In genomic region chr1:82316111-82316745, GRCm38 (mm10) we compare ENCODE assay signal across 8 mouse cellular contexts. TPM values are rescaled to one million over a fixed set of nuclear protein-coding genes. Genes with fewer than 3 reads are reported as not detected.
DNase-seq lines count a peak whose midpoint lies in the region; ATAC-seq and TF ChIP-seq lines count a peak whose summit lies in the region.

TSS of gene Rhbdd1 (plus strand) at chr1:82316452.

- no peaks in the 10 kb centered on the region for H3K27me3 ChIP-seq in CH12.LX (replicated peaks)
- H3K27me3 ChIP-seq in forebrain, embryonic 11.5 days (ENCODE audit: control insufficient read depth, insufficient read depth, low read length): no peaks in the 10 kb centered on the region
- no peaks in the 10 kb centered on the region for H3K27me3 ChIP-seq in heart, embryonic 16.5 days (ENCODE audit: control insufficient read depth, insufficient read depth, low read length)
- H3K27me3 ChIP-seq in liver, embryonic 15.5 days: peaks cover 24% of the 10 kb centered on the region
- no peaks in the 10 kb centered on the region for H3K27me3 ChIP-seq in neural tube, embryonic 12.5 days (replicated peaks)

- H3K27ac ChIP-seq in CH12.LX (ENCODE audit: insufficient read depth, low read depth): peak within 1 kb of the TSS; percentile 80
- peak within 1 kb of the TSS; percentile 90 for H3K27ac ChIP-seq in forebrain, embryonic 11.5 days (ENCODE audit: low read depth, low read length)
- peak within 1 kb of the TSS; percentile 91 for H3K27ac ChIP-seq in heart, embryonic 16.5 days (ENCODE audit: low read length)
- peak within 1 kb of the TSS; percentile 89 for H3K27ac ChIP-seq in liver, embryonic 15.5 days (replicated peaks)
- peak within 1 kb of the TSS; percentile 83 for H3K27ac ChIP-seq in neural tube, embryonic 12.5 days

- H3K79me2 ChIP-seq in CH12.LX (replicated peaks; ENCODE audit: control insufficient read depth, extremely low read depth, insufficient read depth, poor library complexity, severe bottlenecking): peaks cover 32% of the 10 kb centered on the region

- DNase-seq in CH12.LX (ENCODE audit: extremely low read depth): peak; percentile 98
- peak; percentile 93 for DNase-seq in c-Kit-positive CD71-positive TER-119-negative erythroid progenitor cells, embryonic 14.5 days (ENCODE audit: low read depth)
- DNase-seq in forebrain, embryonic 11.5 days (ENCODE audit: low spot score): peak; percentile 98
- peak; percentile 97 to 99 for DNase-seq in kidney, postnatal 36 days
- peak; percentile 98 for DNase-seq in telencephalon, adult 2 months (ENCODE audit: low read depth, low spot score)

- peak; percentile 96 for ATAC-seq in forebrain, embryonic 11.5 days (replicated peaks; ENCODE audit: low FRiP score)
- ATAC-seq in heart, embryonic 16.5 days (replicated peaks; ENCODE audit: extremely low read depth, insufficient read depth, low FRiP score): peak; percentile 98
- ATAC-seq in liver, embryonic 15.5 days (ENCODE audit: insufficient read depth): peak; percentile 99
- ATAC-seq in neural tube, embryonic 12.5 days (ENCODE audit: low FRiP score, low read depth): peak; percentile 95

- H3K4me2 ChIP-seq in CH12.LX (ENCODE audit: insufficient read depth, low read depth, poor library complexity, severe bottlenecking): peak within 1 kb of the TSS; percentile 92
- peak within 1 kb of the TSS; percentile 75 for H3K4me2 ChIP-seq in forebrain, embryonic 11.5 days (ENCODE audit: low read depth, low read length, severe bottlenecking)
- H3K4me2 ChIP-seq in heart, embryonic 16.5 days (ENCODE audit: low read depth, low read length): peak within 1 kb of the TSS; percentile 80
- peak within 1 kb of the TSS; percentile 85 for H3K4me2 ChIP-seq in liver, embryonic 15.5 days
- H3K4me2 ChIP-seq in neural tube, embryonic 12.5 days (replicated peaks): peak within 1 kb of the TSS; percentile 72

- H3K9me3 ChIP-seq in CH12.LX (replicated peaks; ENCODE audit: low read length): no peaks in the 10 kb centered on the region
- H3K9me3 ChIP-seq in forebrain, embryonic 11.5 days (ENCODE audit: control insufficient read depth, low read length): no peaks in the 10 kb centered on the region
- no peaks in the 10 kb centered on the region for H3K9me3 ChIP-seq in heart, embryonic 16.5 days (replicated peaks; ENCODE audit: control insufficient read depth, low read length)
- H3K9me3 ChIP-seq in liver, embryonic 15.5 days (replicated peaks): no peaks in the 10 kb centered on the region
- H3K9me3 ChIP-seq in neural tube, embryonic 12.5 days: no peaks in the 10 kb centered on the region

- 4% methylated on average over 47 of the region's 47 CpGs for WGBS in forebrain, embryonic 11.5 days
- WGBS in heart, embryonic 16.5 days: 5% methylated on average over 47 of the region's 47 CpGs
- WGBS in liver, embryonic 15.5 days (ENCODE audit: insufficient replicate concordance): 6% methylated on average over 47 of the region's 47 CpGs
- WGBS in neural tube, embryonic 12.5 days: 4% methylated on average over 47 of the region's 47 CpGs

- no peak for TF ChIP-seq EP300 in CH12.LX (IDR thresholded peaks at IDR 0.05; ENCODE audit: low read length)

- no peak for TF ChIP-seq CTCF in CH12.LX (conservative IDR thresholded peaks at IDR 0.05 in 1 of 2, IDR thresholded peaks at IDR 0.05 in 1 of 2; ENCODE audit: low read depth in 2 of 2, low read length in 2 of 2)

- dilution Hi-C loops in CH12.LX (cut with MboI; ENCODE audit: extremely low pct_ligation_motif_present, extremely low pct_unique_long_range_greater_than_20kb, low sequenced_read_pairs): no loop called here

- H3K9ac ChIP-seq in CH12.LX (ENCODE audit: insufficient read depth, low read depth): peak within 1 kb of the TSS; percentile 95
- H3K9ac ChIP-seq in forebrain, embryonic 11.5 days (ENCODE audit: low read length): peak within 1 kb of the TSS; percentile 86
- H3K9ac ChIP-seq in heart, embryonic 16.5 days (ENCODE audit: low read length): peak within 1 kb of the TSS; percentile 91
- H3K9ac ChIP-seq in liver, embryonic 15.5 days: peak within 1 kb of the TSS; percentile 91
- peak within 1 kb of the TSS; percentile 84 for H3K9ac ChIP-seq in neural tube, embryonic 12.5 days

- in situ Hi-C loops in CH12.LX (cut with MboI; ENCODE audit: low pct_ligation_motif_present, low pct_unique_long_range_greater_than_20kb, low sequenced_read_pairs): no loop called here

- no peak for TF ChIP-seq RAD21 in CH12.LX (IDR thresholded peaks at IDR 0.05; ENCODE audit: low read depth, low read length)

- peaks cover 0 to 30% of the 10 kb centered on the region in 2 experiments; a peak in 3 of 4 replicates for H3K4me1 ChIP-seq in CH12.LX (ENCODE audit: control insufficient read depth in 1 of 2, insufficient read depth in 2 of 2)
- H3K4me1 ChIP-seq in forebrain, embryonic 11.5 days (replicated peaks; ENCODE audit: control insufficient read depth, insufficient read depth, low read length): peaks cover 14% of the 10 kb centered on the region; the same call in 1 of the 2 replicates
- H3K4me1 ChIP-seq in heart, embryonic 16.5 days (ENCODE audit: control insufficient read depth, insufficient read depth, low read length): peaks cover 6% of the 10 kb centered on the region
- H3K4me1 ChIP-seq in liver, embryonic 15.5 days (replicated peaks): peaks cover 18% of the 10 kb centered on the region
- peaks cover 16% of the 10 kb centered on the region for H3K4me1 ChIP-seq in neural tube, embryonic 12.5 days

- peak within 1 kb of the TSS; percentile 73 to 90 (median 83) for H3K4me3 ChIP-seq in CH12.LX (replicated peaks in 1 of 3; ENCODE audit: low read depth in 2 of 3, low read length in 2 of 3, poor library complexity in 1 of 3)
- H3K4me3 ChIP-seq in forebrain, embryonic 11.5 days (ENCODE audit: low read depth, low read length): peak within 1 kb of the TSS; percentile 68
- peak within 1 kb of the TSS; percentile 82 for H3K4me3 ChIP-seq in heart, embryonic 16.5 days (ENCODE audit: low read length)
- peak within 1 kb of the TSS; percentile 93 for H3K4me3 ChIP-seq in liver, embryonic 15.5 days (replicated peaks)
- H3K4me3 ChIP-seq in neural tube, embryonic 12.5 days: peak within 1 kb of the TSS; percentile 63

- peaks cover 6 to 10% of the 10 kb centered on the region in 2 experiments for H3K36me3 ChIP-seq in CH12.LX (replicated peaks in 1 of 2; ENCODE audit: control insufficient read depth in 1 of 2, insufficient read depth in 1 of 2, low read length in 1 of 2)
- no peaks in the 10 kb centered on the region for H3K36me3 ChIP-seq in forebrain, embryonic 11.5 days (ENCODE audit: control insufficient read depth, insufficient read depth, low read length)
- no peaks in the 10 kb centered on the region for H3K36me3 ChIP-seq in heart, embryonic 16.5 days (ENCODE audit: control insufficient read depth, insufficient read depth)
- no peaks in the 10 kb centered on the region for H3K36me3 ChIP-seq in liver, embryonic 15.5 days (replicated peaks)
- H3K36me3 ChIP-seq in neural tube, embryonic 12.5 days: no peaks in the 10 kb centered on the region

- TF ChIP-seq POLR2A in CH12.LX (IDR thresholded peaks at IDR 0.05; ENCODE audit: low read depth, low read length): peak; percentile 93

TF ChIP-seq in CH12.LX, 34 proteins besides CTCF, POLR2A, EP300 and RAD21 (continues in another document):
- TF ChIP-seq NELFE (IDR thresholded peaks at IDR 0.05; ENCODE audit: low read depth, low read length) (peak; percentile 90), ETS1 (conservative IDR thresholded peaks at IDR 0.05; ENCODE audit: low read depth, low read length) (no peak), GABPA (IDR thresholded peaks at IDR 0.05; ENCODE audit: insufficient replicate concordance, low read depth, low read length) (no peak), TBP (conservative IDR thresholded peaks at IDR 0.05; ENCODE audit: low read depth, low read length) (0 out of 2 replicates have a peak, but pooled peaks have one; percentile 74), MXI1 (IDR thresholded peaks at IDR 0.05; ENCODE audit: low read depth, low read length) (peak; percentile 44; the same call in 1 of the 2 replicates), TCF12 (IDR thresholded peaks at IDR 0.05; ENCODE audit: low read depth, low read length) (peak; percentile 66), NRF1 (IDR thresholded peaks at IDR 0.05; ENCODE audit: low read depth, low read length) (peak; percentile 95), SMC3 (IDR thresholded peaks at IDR 0.05; ENCODE audit: low read depth, low read length) (no peak), PAX5 (IDR thresholded peaks at IDR 0.05; ENCODE audit: low read length) (no peak), ZKSCAN1 (IDR thresholded peaks at IDR 0.05; ENCODE audit: borderline replicate concordance, low read depth, low read length) (no peak), JUN (IDR thresholded peaks at IDR 0.05; ENCODE audit: insufficient read depth, low read depth, low read length) (no peak), KAT2A (IDR thresholded peaks at IDR 0.05; ENCODE audit: insufficient replicate concordance, low read length) (0 out of 2 replicates have a peak, but pooled peaks have one; percentile 67), HCFC1 (IDR thresholded peaks at IDR 0.05; ENCODE audit: low read depth, low read length) (peak; percentile 84), ZNF384 (IDR thresholded peaks at IDR 0.05; ENCODE audit: low read depth, low read length) (no peak), UBTF (IDR thresholded peaks at IDR 0.05; ENCODE audit: low read depth, low read length) (no peak), POLR2AphosphoS2 (IDR thresholded peaks at IDR 0.05; ENCODE audit: low read depth, low read length) (0 out of 2 replicates have a peak, but pooled peaks have one; percentile 75), MAFK (IDR thresholded peaks at IDR 0.05; ENCODE audit: insufficient replicate concordance, low read length) (no peak), USF1 (IDR thresholded peaks at IDR 0.05; ENCODE audit: low read depth, low read length) (no peak), MYC (IDR thresholded peaks at IDR 0.05; ENCODE audit: low read depth, low read length) (peak; percentile 62), BHLHE40 (IDR thresholded peaks at IDR 0.05; ENCODE audit: low read depth, low read length) (no peak; the same call in 1 of the 2 replicates), USF2 (conservative IDR thresholded peaks at IDR 0.05; ENCODE audit: low read depth, low read length) (no peak), E2F4 (IDR thresholded peaks at IDR 0.05; ENCODE audit: insufficient replicate concordance, low read depth, low read length) (0 out of 2 replicates have a peak, but pooled peaks have one; percentile 56), MAX (IDR thresholded peaks at IDR 0.05; ENCODE audit: low read length) (peak; percentile 61)

RNA-seq across cellular contexts. Expression of gene Rhbdd1, which starts in this region (rescaled TPM):
- total RNA-seq in CH12.LX (2012; rRNA removed): 12.1 and 19.8 TPM in 2 replicates
- total RNA-seq in CH12.LX (2014; rRNA removed): 20.8 and 21.8 TPM in 2 replicates
- 11.5 and 12.6 TPM in 2 replicates for polyA plus RNA-seq in CH12.LX (2012; ENCODE audit: insufficient read length, low read depth)
- polyA plus RNA-seq in forebrain, embryonic 11.5 days (2014; fragmentation: Nextera tagmentation; extraction: Ambion mirVana): 6.3 and 7.5 TPM in 2 replicates
- polyA plus RNA-seq in heart, embryonic 16.5 days (2015; fragmentation: Nextera tagmentation; extraction: Ambion mirVana): 8.9 and 10.3 TPM in 2 replicates
- polyA plus RNA-seq in liver, embryonic 15.5 days (2015; fragmentation: Nextera tagmentation; extraction: Ambion mirVana): 8.6 and 9.2 TPM in 2 replicates
- 8.7 and 9.5 TPM in 2 replicates for polyA plus RNA-seq in neural tube, embryonic 12.5 days (2016; fragmentation: Nextera tagmentation; extraction: Ambion mirVana)

Comparison
In these comparisons a context has a peak if more than half of its experiments do, and no peak if none do; other contexts are left out.
1. Peak in every context shown above with its lines: DNase-seq, ATAC-seq, H3K4me3 ChIP-seq and H3K27ac ChIP-seq.